Mouse (Mus musculus) liver, embryonic 14.5 days (tissue): ENCODE data around the gene Mob3a. TPM values are rescaled to one million over a fixed set of nuclear protein-coding genes. Genes with fewer than 3 reads are reported as not detected.
A peak's percentile ranks its signal among the peaks of the same experiment; 100 is the strongest.

Experiments used
- ATAC-seq: fragments of 200-750 bp; cut with Nextera tagmentation; 2 replicates; pipeline ENCODE4 v1.8.0; 2017; ENCODE audit warnings: moderate number of reproducible peaks, mild to moderate bottlenecking, moderate library complexity; ENCODE audit not compliant: insufficient read depth
- DNase-seq, 3 experiments: peaks; one replicate each; pipeline ENCODE4 v3.0.0-alpha.2; 2012 to 2013; ENCODE audit warnings: low read depth in 3 of 3, low spot score in 3 of 3
- H3K27ac ChIP-seq: fragments of 300-500 bp; sonication (generic); 2 replicates; pipeline ENCODE4 v1.5.1; 2014; ENCODE audit warnings: moderate library complexity, mild to moderate bottlenecking, control low read depth, inconsistent platforms
- H3K27me3 ChIP-seq: fragments of 300-500 bp; sonication (generic); 2 replicates; pipeline ENCODE4 v1.6.1; 2014; ENCODE audit warnings: mild to moderate bottlenecking, low read length, moderate library complexity; ENCODE audit not compliant: control insufficient read depth, insufficient read depth
- H3K36me3 ChIP-seq: fragments of 300-500 bp; sonication (generic); replicated peaks from 2 replicates; pipeline ENCODE4 v1.6.1; 2014; ENCODE audit warnings: low read depth; ENCODE audit not compliant: control insufficient read depth, insufficient read depth
- H3K4me1 ChIP-seq, 2 experiments: fragments of 200-500 bp in 1 of 2; fragments of 300-500 bp in 1 of 2; sonication (generic) in 1 of 2; replicated peaks; 2 replicates each; pipeline ENCODE4 v1.6.1; 2012 to 2014; ENCODE audit warnings: antibody characterized with exemption in 1 of 2, inconsistent platforms in 1 of 2, low read length in 1 of 2; ENCODE audit not compliant: control insufficient read depth in 2 of 2, insufficient read depth in 2 of 2
- H3K4me2 ChIP-seq: fragments of 300-500 bp; sonication (generic); 2 replicates; pipeline ENCODE4 v1.6.1; 2014; ENCODE audit warnings: low read depth, mild to moderate bottlenecking, control low read depth, moderate library complexity
- H3K4me3 ChIP-seq, 2 experiments: fragments of 200-500 bp in 1 of 2; fragments of 300-500 bp in 1 of 2; sonication (generic) in 1 of 2; 2 replicates each; pipeline ENCODE4 v1.5.1; 2012 to 2014; ENCODE audit warnings: low read depth in 2 of 2, low read length in 2 of 2, mild to moderate bottlenecking in 2 of 2, control low read depth in 1 of 2, inconsistent platforms in 1 of 2, moderate library complexity in 1 of 2; ENCODE audit not compliant: insufficient read depth in 1 of 2
- H3K9ac ChIP-seq: fragments of 300-500 bp; sonication (generic); replicated peaks from 2 replicates; pipeline ENCODE4 v1.6.1; 2014; ENCODE audit warnings: mild to moderate bottlenecking, control low read depth, moderate library complexity
- H3K9me3 ChIP-seq: fragments of 300-500 bp; sonication (generic); 2 replicates; pipeline ENCODE4 v1.6.1; 2016; ENCODE audit warnings: low read length, mixed read lengths; ENCODE audit not compliant: control insufficient read depth
- CTCF ChIP-seq: IDR thresholded peaks from 2 replicates; pipeline ENCODE4 v1.5.1; 2016; ENCODE audit warnings: antibody characterized with exemption, low read depth, control low read depth
- EP300 ChIP-seq: IDR thresholded peaks from 2 replicates; pipeline ENCODE4 v1.6.1; 2016; ENCODE audit warnings: antibody characterized with exemption, low read depth
- WGBS: fragments of 180-500 bp; shearing (Covaris S2); extraction: QIAGEN DNeasy Blood & Tissue Kit; methylation state at CpG from one replicate; pipeline ENCODE4 v1.1.7; 2014; ENCODE audit not compliant: insufficient replicate concordance; 5-methylcytosine and 5-hydroxymethylcytosine counted together
- polyA plus RNA-seq, 2 experiments: library from polyadenylated mRNA; depleted of rRNA in 1 of 2; stranded (reverse) in 1 of 2; unstranded in 1 of 2; fragments of >200 nt; fragmentation: Nextera tagmentation in 1 of 2; extraction: Ambion mirVana in 1 of 2; gene quantifications; 2 replicates each; pipeline versions ENCODE4 v1.2.1 to v1.2.3; 2012 to 2014

Mob3a gene
- polyA plus RNA-seq, 2 experiments = 13.0 to 14.2 TPM

- Histone ChIP-seq H3K9me3 (no peaks in the 10 kb centered on the region), H3K4me1 (peaks cover 19 to 29% of the 10 kb centered on the region in 2 experiments), H3K27me3 (no peaks in the 10 kb centered on the region), H3K9ac (peak within 1 kb of the TSS; percentile 96), H3K4me2 (peak within 1 kb of the TSS; percentile 99), H3K27ac (peak within 1 kb of the TSS; percentile 59), H3K36me3 (no peaks in the 10 kb centered on the region), H3K4me3 (peak within 1 kb of the TSS; percentile 78 to 98)
- TF ChIP-seq EP300 (no peak), CTCF (peak; percentile 15; the same call in 1 of the 2 replicates)
- peak; percentile 97 for ATAC-seq
- WGBS = 2% methylated on average over 25 of the region's 25 CpGs
- peak; percentile 100 for DNase-seq
These were observed 40.6 kb upstream of the Mob3a start, which contains the start of gene Ap3d1 for GRCm38 (mm10) chr10:80742180-80742978. Gene Ap3d1 (minus strand): TSS chr10:80742264.

DNA sequence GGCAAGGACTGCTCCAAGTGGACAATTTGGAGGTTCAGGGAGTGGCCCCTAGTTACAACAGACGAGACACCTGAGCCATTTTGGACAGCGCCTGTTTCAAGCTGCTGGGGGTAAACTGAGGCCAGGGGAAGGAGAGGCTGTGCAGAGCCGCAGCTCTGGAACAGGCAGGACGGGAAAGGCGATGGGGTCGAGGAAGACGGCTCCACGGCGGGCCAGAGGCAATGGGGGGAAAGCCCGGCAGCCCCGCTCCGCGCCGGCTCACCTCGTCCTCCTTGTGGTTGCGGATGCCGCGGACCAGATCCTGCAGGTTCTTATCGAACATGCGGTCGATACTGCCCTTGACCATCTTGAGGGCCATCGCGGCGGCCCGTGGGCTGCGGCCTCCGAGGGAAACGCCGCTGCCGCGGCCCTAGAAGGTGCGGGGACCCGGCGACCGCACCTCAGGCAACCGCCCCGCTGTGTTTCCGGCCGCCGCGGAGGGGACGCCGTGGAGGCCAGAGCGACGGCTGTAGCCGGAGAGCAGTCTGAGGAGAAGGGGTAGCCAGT, 39.9 kb upstream of the Mob3a start:
- H3K36me3 ChIP-seq = no peaks in the 10 kb centered on the region; the same call in 1 of the 2 replicates
- H3K4me1 ChIP-seq = peaks cover 21 to 32% of the 10 kb centered on the region in 2 experiments
- WGBS = under 1% methylated on average over 46 of the region's 46 CpGs
- H3K27me3 ChIP-seq = no peaks in the 10 kb centered on the region
- no peaks in the 10 kb centered on the region for H3K9me3 ChIP-seq
- ATAC-seq = peak; percentile 50
- TF ChIP-seq EP300 = no peak
- TF ChIP-seq CTCF = no peak
- peak in 1 of 3 experiments; percentile 17 for DNase-seq
- peak overlapping the region; percentile 78 to 98 for H3K4me3 ChIP-seq
- H3K27ac ChIP-seq = peak overlapping the region; percentile 59
- H3K9ac ChIP-seq = peak overlapping the region; percentile 96
- peak overlapping the region; percentile 99 for H3K4me2 ChIP-seq

DNA sequence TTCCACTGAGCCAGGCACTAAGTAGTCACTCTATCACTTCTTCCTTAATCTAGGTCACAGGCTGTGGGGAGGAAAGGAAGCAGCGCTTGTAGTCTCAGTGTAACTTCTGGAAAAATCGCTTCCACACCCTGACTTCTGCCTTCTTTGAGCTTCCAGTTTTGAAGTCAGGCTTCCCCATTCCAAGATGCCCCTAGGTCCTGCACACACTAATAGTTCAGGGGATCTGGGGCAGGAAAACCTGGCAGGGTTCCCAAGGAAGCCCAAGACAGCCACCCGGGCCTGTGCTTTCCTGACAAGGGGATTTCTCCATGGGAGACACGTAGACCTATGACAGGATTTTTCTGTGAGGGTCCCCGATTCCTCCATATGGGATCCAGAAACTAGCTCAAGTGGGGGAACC, 39.4 kb upstream of the Mob3a start:
- no peak for DNase-seq
- peak overlapping the region; percentile 99 for H3K4me2 ChIP-seq
- TF ChIP-seq EP300 = no peak
- TF ChIP-seq CTCF = no peak
- no peak for ATAC-seq
- H3K36me3 ChIP-seq = no peaks in the 10 kb centered on the region; the same call in 1 of the 2 replicates
- no peaks in the 10 kb centered on the region for H3K9me3 ChIP-seq
- no peaks in the 10 kb centered on the region for H3K27me3 ChIP-seq
- H3K4me1 ChIP-seq = peaks cover 24 to 32% of the 10 kb centered on the region in 2 experiments
- peak overlapping the region; percentile 96 for H3K9ac ChIP-seq
- H3K4me3 ChIP-seq = peak overlapping the region; percentile 78 to 98
- 9% methylated on average over 5 of the region's 5 CpGs for WGBS
- peak overlapping the region; percentile 59 for H3K27ac ChIP-seq

DNA sequence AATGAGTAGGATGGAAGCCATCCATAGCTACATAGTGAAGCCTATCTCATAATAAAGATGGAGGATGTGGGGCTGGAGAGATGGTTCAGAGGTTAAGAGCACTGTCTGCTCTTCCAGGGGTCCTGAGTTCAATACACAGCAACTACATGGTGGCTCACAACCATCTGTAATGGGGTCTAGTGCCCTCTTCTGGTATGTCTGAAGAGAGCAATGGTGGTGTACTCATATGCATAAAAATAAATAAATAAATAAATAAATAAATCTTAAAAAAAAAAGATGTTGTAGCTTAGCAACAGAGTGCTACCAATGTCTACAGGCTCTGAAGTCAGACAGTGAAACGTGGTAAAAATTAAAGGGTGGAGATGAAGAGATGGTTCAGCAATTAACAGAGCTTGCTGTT, 36.9 kb upstream of the Mob3a start:
- TF ChIP-seq EP300 (no peak), CTCF (peak; percentile 25; the same call in 1 of the 2 replicates)
- ATAC-seq (no peak), DNase-seq (no peak)
- WGBS = 47% methylated on average over 1 of the region's 1 CpGs
- no peaks in the 10 kb centered on the region; the same call in 1 of the 2 replicates for H3K36me3 ChIP-seq
- no peak overlapping the region for H3K27ac ChIP-seq
- peaks cover 16 to 22% of the 10 kb centered on the region in 2 experiments for H3K4me1 ChIP-seq
- H3K27me3 ChIP-seq = no peaks in the 10 kb centered on the region
- no peaks in the 10 kb centered on the region for H3K9me3 ChIP-seq
- no peak overlapping the region for H3K4me2 ChIP-seq
- no peak overlapping the region for H3K9ac ChIP-seq
- no peak overlapping the region for H3K4me3 ChIP-seq

DNA sequence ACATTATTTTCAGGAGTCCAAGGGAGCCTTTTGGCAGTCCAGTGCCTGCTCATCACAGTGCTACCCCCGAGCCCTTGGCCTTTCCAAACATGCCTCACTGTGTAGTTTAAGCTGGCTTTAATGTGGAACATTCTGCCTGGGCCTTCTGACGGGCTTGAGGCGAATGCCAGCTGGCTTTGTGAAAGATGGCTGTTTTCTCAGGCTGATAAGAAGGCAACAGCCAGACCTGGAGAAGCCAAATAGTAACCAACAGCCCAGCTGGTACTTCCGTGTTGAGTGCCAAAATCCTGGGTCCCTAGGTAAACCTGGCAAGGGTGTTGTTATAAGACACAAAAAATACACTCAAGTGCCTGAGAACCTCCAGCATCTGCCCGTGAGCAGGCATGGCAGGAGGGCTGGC, 35.0 kb upstream of the Mob3a start:
- Histone ChIP-seq H3K9me3 (no peaks in the 10 kb centered on the region), H3K27me3 (no peaks in the 10 kb centered on the region), H3K27ac (no peak overlapping the region), H3K36me3 (peaks cover 7% of the 10 kb centered on the region), H3K4me3 (no peak overlapping the region), H3K4me1 (peaks cover 13 to 17% of the 10 kb centered on the region in 2 experiments), H3K4me2 (no peak overlapping the region), H3K9ac (no peak overlapping the region)
- DNase-seq (no peak), ATAC-seq (no peak)
- 41% methylated on average over 5 of the region's 5 CpGs for WGBS
- TF ChIP-seq EP300 = no peak
- no peak for TF ChIP-seq CTCF
